32 mouse cellular contexts compared by ENCODE assay signal in the genomic region with DNA sequence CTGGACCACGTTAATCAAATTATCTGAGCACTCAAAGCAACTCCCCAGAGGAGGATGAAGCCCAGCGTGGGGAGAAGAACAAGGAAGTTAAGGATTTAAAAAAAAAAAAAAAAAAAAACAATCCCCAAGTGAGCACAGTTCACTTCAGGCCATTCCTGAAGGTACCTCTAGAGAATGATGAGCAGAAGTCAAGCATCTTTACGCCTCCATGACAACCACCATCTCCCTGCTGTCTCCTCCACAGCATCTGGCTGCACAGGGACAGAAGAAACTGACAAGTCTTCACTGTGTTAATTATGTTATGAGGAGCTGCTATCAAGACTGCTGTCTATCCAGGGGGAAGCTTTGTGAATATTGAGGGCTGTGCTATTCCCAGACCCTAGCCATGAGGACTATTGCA.
DNase-seq lines count a peak whose midpoint lies in the region; ATAC-seq and TF ChIP-seq lines count a peak whose summit lies in the region.
"Had no signal": no experiment of that assay in that cellular context is flagged by ENCODE, and none has a peak within 500 bp of the region (broad histone marks: within the 10 kb centered on the region; RNA-seq: fewer than 3 reads in every experiment).

No protein-coding gene starts in this region.

- WGBS in hindbrain, embryonic 12.5 days = 67% methylated on average over 3 of the region's 3 CpGs
- 73% methylated on average over 3 of the region's 3 CpGs for WGBS in hindbrain, embryonic 13.5 days

- no peak for TF ChIP-seq CTCF in layer of hippocampus, adult 2 months (conservative IDR thresholded peaks at IDR 0.05)
- TF ChIP-seq CTCF in MEL (IDR thresholded peaks at IDR 0.05 in 2 of 3, conservative IDR thresholded peaks at IDR 0.05 in 1 of 3; ENCODE audit: control insufficient read depth in 1 of 3, insufficient read depth in 1 of 3, low read depth in 2 of 3, low read length in 3 of 3, poor library complexity in 1 of 3, severe bottlenecking in 1 of 3) = no peak

- no peaks in the 10 kb centered on the region for H3K79me2 ChIP-seq in MEL (ENCODE audit: control insufficient read depth, insufficient read depth, low read length, poor library complexity)

- 0 out of 2 replicates have a peak, but pooled peaks have one; percentile 8 for ATAC-seq in hindbrain, embryonic 12.5 days (ENCODE audit: low FRiP score)
- no peak for ATAC-seq in hindbrain, embryonic 13.5 days (ENCODE audit: low FRiP score)
- ATAC-seq: forebrain, postnatal 0 days; intestine, embryonic 16.5 days had no signal

- TF ChIP-seq RAD21 in MEL (IDR thresholded peaks at IDR 0.05; ENCODE audit: low read depth, low read length) = no peak

- peak; percentile 27 to 30 for DNase-seq in layer of hippocampus, adult 2 months (ENCODE audit: low spot score in 2 of 2)
- no peak for DNase-seq in layer of hippocampus, postnatal 10 days (ENCODE audit: low spot score in 2 of 2)
- DNase-seq in MEL (ENCODE audit: low read depth, low spot score) = no peak
- peak; percentile 54 for DNase-seq in layer of hippocampus, adult 9-11 months
- DNase-seq in gastrocnemius, postnatal 14 days = no peak
- DNase-seq: adrenal gland, postnatal 25 days; cerebellum, adult 18-20 months; cerebellum, postnatal 10 days; forebrain, postnatal 0 days; gastrocnemius, postnatal 25 days; heart, adult 11 months; kidney, adult 8-10 months; kidney, postnatal 4 days; lung, embryonic 14.5 days; lung, postnatal 14 days; retina, postnatal 1 day; right cerebral cortex, postnatal 25 days; spleen, adult 18-20 months; thymus, adult 18-20 months; thymus, postnatal 25 days had no signal

- H3K9me3 ChIP-seq in hindbrain, embryonic 12.5 days (replicated peaks) = no peaks in the 10 kb centered on the region
- H3K9me3 ChIP-seq in hindbrain, embryonic 13.5 days = no peaks in the 10 kb centered on the region
- no peaks in the 10 kb centered on the region for H3K9me3 ChIP-seq in MEL (replicated peaks; ENCODE audit: insufficient read depth, low read length)
- H3K9me3 ChIP-seq: embryonic facial prominence, embryonic 15.5 days; forebrain, embryonic 12.5 days; heart, embryonic 10.5 days; heart, embryonic 15.5 days; hindbrain, embryonic 15.5 days; limb, embryonic 12.5 days; liver, embryonic 15.5 days; neural tube, embryonic 15.5 days had no signal

- no peak for TF ChIP-seq EP300 in MEL (IDR thresholded peaks at IDR 0.05; ENCODE audit: low read depth in 1 of 2, low read length in 2 of 2)

- intact Hi-C loops in gastrocnemius, postnatal 14 days (cut with DNase I; ENCODE audit: low total_unique reads) = no loop called here

- H3K36me3 ChIP-seq in hindbrain, embryonic 12.5 days = no peaks in the 10 kb centered on the region
- H3K36me3 ChIP-seq in hindbrain, embryonic 13.5 days = no peaks in the 10 kb centered on the region
- H3K36me3 ChIP-seq in MEL (ENCODE audit: control insufficient read depth in 1 of 2, insufficient read depth in 2 of 2, low read length in 2 of 2) = peaks cover 0 to 3% of the 10 kb centered on the region in 2 experiments; a peak in 2 of 4 replicates
- H3K36me3 ChIP-seq: embryonic facial prominence, embryonic 15.5 days; forebrain, embryonic 12.5 days; heart, embryonic 10.5 days; heart, embryonic 15.5 days; hindbrain, embryonic 15.5 days; limb, embryonic 12.5 days; liver, embryonic 15.5 days; neural tube, embryonic 15.5 days had no signal

- no peaks in the 10 kb centered on the region for H3K4me1 ChIP-seq in hindbrain, embryonic 12.5 days
- H3K4me1 ChIP-seq in hindbrain, embryonic 13.5 days (replicated peaks) = peaks cover 4% of the 10 kb centered on the region; the same call in 1 of the 2 replicates
- H3K4me1 ChIP-seq in MEL (ENCODE audit: control insufficient read depth in 1 of 2, insufficient read depth in 2 of 2, low read length in 2 of 2) = no peaks in the 10 kb centered on the region
- H3K4me1 ChIP-seq: embryonic facial prominence, embryonic 15.5 days; forebrain, embryonic 12.5 days; heart, embryonic 10.5 days; heart, embryonic 15.5 days; hindbrain, embryonic 15.5 days; limb, embryonic 12.5 days; liver, embryonic 15.5 days; neural tube, embryonic 15.5 days had no signal

- H3K4me3 ChIP-seq in hindbrain, embryonic 12.5 days = no peak overlapping the region
- no peak overlapping the region for H3K4me3 ChIP-seq in hindbrain, embryonic 13.5 days
- H3K4me3 ChIP-seq in layer of hippocampus, adult 2 months = no peak overlapping the region
- H3K4me3 ChIP-seq in MEL (ENCODE audit: control insufficient read depth in 1 of 2, insufficient read depth in 1 of 2, low read depth in 2 of 2, low read length in 2 of 2) = no peak overlapping the region
- H3K4me3 ChIP-seq: embryonic facial prominence, embryonic 15.5 days; forebrain, embryonic 12.5 days; heart, embryonic 10.5 days; heart, embryonic 15.5 days; hindbrain, embryonic 15.5 days; limb, embryonic 12.5 days; liver, embryonic 15.5 days; neural tube, embryonic 15.5 days had no signal

- no peaks in the 10 kb centered on the region for H3K27me3 ChIP-seq in hindbrain, embryonic 12.5 days
- H3K27me3 ChIP-seq in hindbrain, embryonic 13.5 days = no peaks in the 10 kb centered on the region
- H3K27me3 ChIP-seq in MEL (ENCODE audit: control insufficient read depth in 1 of 2, insufficient read depth in 2 of 2, low read length in 2 of 2) = no peaks in the 10 kb centered on the region; a peak in 1 of 4 replicates
- H3K27me3 ChIP-seq: embryonic facial prominence, embryonic 15.5 days; forebrain, embryonic 12.5 days; heart, embryonic 15.5 days; hindbrain, embryonic 15.5 days; limb, embryonic 12.5 days; liver, embryonic 15.5 days; neural tube, embryonic 15.5 days had no signal

- no peak for TF ChIP-seq POLR2A in MEL (IDR thresholded peaks at IDR 0.05; ENCODE audit: control insufficient read depth in 1 of 2, insufficient read depth in 1 of 2, low read depth in 1 of 2, low read length in 2 of 2, poor library complexity in 1 of 2)

- no peak overlapping the region for H3K4me2 ChIP-seq in hindbrain, embryonic 12.5 days (replicated peaks)
- H3K4me2 ChIP-seq in hindbrain, embryonic 13.5 days = no peak overlapping the region
- H3K4me2 ChIP-seq: embryonic facial prominence, embryonic 15.5 days; forebrain, embryonic 12.5 days; heart, embryonic 15.5 days; hindbrain, embryonic 15.5 days; limb, embryonic 12.5 days; liver, embryonic 15.5 days; lung, embryonic 14.5 days; neural tube, embryonic 15.5 days had no signal

- H3K9ac ChIP-seq in hindbrain, embryonic 12.5 days = no peak overlapping the region
- H3K9ac ChIP-seq in hindbrain, embryonic 13.5 days = no peak overlapping the region
- H3K9ac ChIP-seq in MEL (ENCODE audit: control insufficient read depth, low read depth, low read length, poor library complexity, severe bottlenecking) = no peak overlapping the region
- H3K9ac ChIP-seq: embryonic facial prominence, embryonic 15.5 days; forebrain, embryonic 12.5 days; forebrain, postnatal 0 days; heart, embryonic 15.5 days; hindbrain, embryonic 15.5 days; limb, embryonic 12.5 days; liver, embryonic 15.5 days; lung, embryonic 14.5 days; neural tube, embryonic 15.5 days had no signal

- H3K27ac ChIP-seq in hindbrain, embryonic 12.5 days = no peak overlapping the region
- no peak overlapping the region for H3K27ac ChIP-seq in hindbrain, embryonic 13.5 days
- peak overlapping the region; percentile 46; the same call in 1 of the 2 replicates for H3K27ac ChIP-seq in layer of hippocampus, adult 2 months
- H3K27ac ChIP-seq in MEL (ENCODE audit: control insufficient read depth, low read depth, low read length) = no peak overlapping the region
- H3K27ac ChIP-seq: embryonic facial prominence, embryonic 15.5 days; forebrain, embryonic 12.5 days; heart, embryonic 10.5 days; heart, embryonic 15.5 days; hindbrain, embryonic 15.5 days; kidney, postnatal 0 days; limb, embryonic 12.5 days; liver, embryonic 15.5 days; neural tube, embryonic 15.5 days had no signal

TF ChIP-seq in MEL, 35 proteins besides CTCF, POLR2A, EP300 and RAD21:
- TF ChIP-seq POLR2AphosphoS5 (IDR thresholded peaks at IDR 0.05; ENCODE audit: borderline replicate concordance, low read depth, low read length) = no peak
- no peak for TF ChIP-seq GABPA (IDR thresholded peaks at IDR 0.05; ENCODE audit: low read depth, low read length)
- no peak for TF ChIP-seq HCFC1 (IDR thresholded peaks at IDR 0.05; ENCODE audit: low read depth, low read length)
- no peak for TF ChIP-seq MAZ (IDR thresholded peaks at IDR 0.05; ENCODE audit: low read depth, low read length)
- TF ChIP-seq ZNF384 (IDR thresholded peaks at IDR 0.05; ENCODE audit: low read depth, low read length) = peak; percentile 71
- TF ChIP-seq MYC (IDR thresholded peaks at IDR 0.05; ENCODE audit: low read depth, low read length) = no peak
- TF ChIP-seq GATA1 (IDR thresholded peaks at IDR 0.05; ENCODE audit: low read depth, low read length) = no peak
- no peak for TF ChIP-seq POLR2AphosphoS2 (IDR thresholded peaks at IDR 0.05; ENCODE audit: low read length)

Comparison
In these comparisons a context has a peak if more than half of its experiments do, and no peak if none do; other contexts are left out.
1. DNase-seq: peak in layer of hippocampus, adult 2 months (2 of 2) and layer of hippocampus, adult 9-11 months (single experiment); none in layer of hippocampus, postnatal 10 days (0 of 2), MEL (single experiment) and gastrocnemius, postnatal 14 days (single experiment).